Mouse (Mus musculus): Measurements from ENCODE around the gene Tescl. TPM values are rescaled to one million over a fixed set of nuclear protein-coding genes. Genes with fewer than 3 reads are reported as not detected.

The Tescl gene
- not detected in 2 replicates for total RNA-seq (2014; fragmentation: Nextera tagmentation)
- not detected in 2 replicates for total RNA-seq (2017)

DNA sequence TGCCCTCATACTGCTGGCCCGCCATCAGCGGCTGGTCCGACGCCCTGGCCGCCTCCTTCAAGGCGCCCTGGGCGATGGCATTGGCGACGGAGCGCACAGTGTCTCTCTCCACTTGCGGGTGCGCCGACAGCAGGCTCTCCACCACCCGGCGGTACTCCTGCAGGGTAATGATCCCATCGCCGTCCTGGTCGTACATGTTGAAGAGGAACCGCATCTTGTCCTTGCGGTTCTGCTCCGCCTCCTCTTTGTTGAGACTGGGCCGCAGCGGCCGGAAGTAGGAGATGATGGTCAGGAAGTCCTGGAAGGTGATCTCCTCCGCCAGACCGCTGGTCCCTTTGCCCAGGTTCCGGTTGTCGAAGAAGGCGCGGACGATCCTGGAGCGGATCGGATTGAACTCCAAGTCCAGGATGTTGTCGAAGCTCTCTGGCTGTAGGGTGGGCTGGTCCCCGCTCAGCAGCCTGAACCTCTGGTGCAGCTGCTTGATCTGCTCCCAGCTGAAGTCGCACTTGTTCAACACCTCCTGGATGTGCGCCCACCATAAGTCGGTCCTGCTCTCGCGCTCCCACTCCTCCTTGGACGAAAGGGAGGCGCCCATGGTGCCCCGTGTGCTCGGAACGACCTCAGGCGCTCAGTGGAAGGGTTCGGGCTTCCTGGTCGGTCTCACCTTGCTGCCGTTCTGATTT lies at the start of gene Tescl:
Gene Tescl, minus strand, starts transcription at position 633 of the 683 bp plus-strand sequence.
- peak; percentile 72 for ATAC-seq (replicated peaks; ENCODE audit: poor library complexity, severe bottlenecking)

DNA sequence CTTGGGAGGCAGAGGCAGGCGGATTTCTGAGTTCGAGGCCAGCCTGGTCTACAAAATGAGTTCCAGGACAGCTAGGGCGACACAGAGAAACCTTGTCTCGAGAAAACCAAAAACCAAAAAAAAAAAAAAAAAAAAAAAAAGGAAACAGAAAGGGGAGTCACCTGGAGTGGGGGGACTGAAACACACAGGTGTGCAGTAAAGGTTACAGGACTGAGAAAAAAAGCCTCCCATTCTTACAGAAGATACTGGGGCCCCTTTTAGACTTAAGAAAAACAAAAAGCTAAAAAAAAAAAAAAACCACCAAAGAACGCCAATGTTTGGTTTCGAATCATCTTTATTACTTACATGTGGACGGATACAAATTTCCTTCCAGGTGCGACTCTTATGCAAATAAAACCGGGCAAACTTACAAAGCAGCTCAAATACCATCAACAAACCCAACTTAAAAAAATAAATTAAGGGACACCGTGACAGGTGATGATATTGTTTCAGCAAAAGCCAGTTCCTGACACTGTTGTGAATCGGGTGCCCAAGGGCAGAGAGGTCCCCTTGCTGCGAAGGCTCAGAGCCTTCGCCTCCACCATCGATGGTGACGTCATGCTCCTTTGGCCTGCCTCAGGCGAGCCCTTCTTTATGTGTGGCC lies 49.1 kb upstream of the Tescl start:
- no peak for ATAC-seq (replicated peaks; ENCODE audit: poor library complexity, severe bottlenecking)

DNA sequence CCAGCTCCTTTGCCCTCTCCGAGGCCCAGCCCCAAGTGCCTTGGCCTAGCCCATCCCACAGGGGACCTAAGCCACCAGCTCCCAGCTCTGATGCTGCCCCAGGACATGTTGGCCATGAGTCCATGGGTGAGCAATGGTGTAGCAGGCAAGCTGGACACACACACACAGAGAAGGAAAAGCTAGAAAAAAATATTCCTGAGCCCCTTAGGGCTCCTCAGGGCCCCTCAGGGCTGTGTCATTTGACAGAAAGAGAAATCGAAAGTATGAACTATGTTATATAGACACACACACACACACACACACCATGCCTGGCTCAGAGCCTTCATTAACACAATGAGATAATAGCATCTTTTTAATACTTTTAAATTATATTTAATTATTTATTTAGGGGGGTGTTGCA lies 46.6 kb upstream of the Tescl start:
- peak; percentile 4; the same call in 1 of the 2 replicates for ATAC-seq (replicated peaks; ENCODE audit: poor library complexity, severe bottlenecking)

DNA sequence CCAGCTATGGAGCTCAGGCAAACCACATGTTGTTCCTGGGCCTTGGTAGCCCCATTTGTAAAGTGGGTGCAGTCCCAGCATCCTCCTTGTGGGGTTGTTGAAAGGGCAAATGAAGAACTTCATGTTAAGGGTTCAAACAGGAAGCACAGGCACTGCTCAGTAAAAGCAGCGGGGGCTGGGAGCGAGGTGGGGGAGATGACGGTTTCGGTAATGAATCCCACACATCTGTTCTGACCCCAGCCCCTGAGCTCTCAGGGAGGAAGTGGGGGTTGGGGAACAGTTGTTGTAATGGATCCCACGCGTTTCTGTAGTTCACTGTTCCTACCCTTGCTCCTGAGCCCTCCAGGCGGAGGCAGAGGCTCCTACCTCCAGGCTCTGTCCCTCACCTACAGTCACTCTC lies 46.2 kb upstream of the Tescl start:
- peak; percentile 80 for ATAC-seq (replicated peaks; ENCODE audit: poor library complexity, severe bottlenecking)

DNA sequence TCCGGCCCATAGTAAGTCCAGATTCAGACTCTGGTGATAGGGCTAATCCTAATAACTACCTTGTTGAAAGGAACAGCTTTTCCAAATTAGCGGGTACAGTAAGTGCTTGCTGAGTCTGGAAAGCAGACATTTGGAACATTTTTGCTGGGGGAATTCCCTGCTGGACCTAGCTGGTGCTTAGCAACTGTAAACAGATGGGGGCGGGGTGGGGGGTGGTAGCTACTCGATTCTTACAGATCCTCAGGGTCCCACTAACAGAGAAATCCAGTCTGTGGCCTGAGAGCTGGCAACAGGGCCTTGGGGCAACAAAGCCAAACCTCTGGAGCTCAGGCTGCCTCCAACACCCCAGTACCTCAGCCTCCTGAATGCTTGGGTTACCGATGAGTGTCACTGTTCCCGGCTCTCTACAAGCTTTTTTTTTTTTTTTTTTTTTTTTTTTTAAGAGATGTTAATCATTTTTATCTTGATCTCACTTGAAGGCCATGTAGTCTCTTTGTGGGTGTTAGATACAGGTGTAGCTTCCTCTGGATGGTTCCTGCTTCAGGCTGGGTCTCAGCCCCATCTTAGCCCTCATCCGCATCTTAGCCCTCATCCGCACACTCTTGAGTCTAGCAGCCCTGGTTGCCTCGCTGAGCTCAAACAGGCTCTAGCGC lies 44.4 kb upstream of the Tescl start:
- no peak for ATAC-seq (replicated peaks; ENCODE audit: poor library complexity, severe bottlenecking)

DNA sequence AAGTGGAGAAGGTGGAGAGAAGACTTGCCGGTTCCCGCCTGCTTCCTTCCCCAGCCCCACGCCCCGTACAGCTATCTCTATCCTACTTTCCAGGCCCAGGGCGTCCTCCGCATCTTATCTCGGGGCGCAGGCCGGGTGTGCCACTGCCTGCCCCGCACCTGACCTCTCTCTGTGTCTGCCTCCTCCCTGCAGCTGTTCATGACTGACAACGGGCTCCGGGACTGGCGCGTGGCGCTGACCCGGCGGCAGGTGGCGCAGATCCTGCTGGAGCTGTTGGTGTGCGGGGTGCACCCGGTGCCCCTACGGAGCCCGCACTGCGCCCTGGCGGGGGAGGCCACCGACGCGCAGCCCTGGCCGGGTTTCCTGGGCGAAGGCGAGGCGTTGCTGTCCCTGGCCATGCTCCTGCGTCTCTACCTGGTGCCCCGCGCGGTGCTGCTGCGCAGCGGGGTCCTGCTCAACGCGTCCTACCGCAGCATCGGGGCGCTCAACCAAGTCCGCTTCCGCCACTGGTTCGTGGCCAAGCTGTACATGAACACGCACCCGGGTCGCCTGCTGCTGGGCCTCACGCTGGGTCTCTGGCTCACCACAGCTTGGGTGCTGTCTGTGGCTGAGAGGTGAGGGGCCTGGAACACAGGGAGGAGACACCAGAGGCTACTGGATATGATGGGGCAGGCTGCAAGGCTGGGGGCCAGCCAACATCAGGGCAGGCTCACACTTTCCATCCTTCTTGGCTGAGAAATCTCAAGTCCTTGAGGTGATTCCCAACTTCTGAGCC lies 43.5 kb upstream of the Tescl start:
- ATAC-seq (replicated peaks; ENCODE audit: poor library complexity, severe bottlenecking), result no peak

DNA sequence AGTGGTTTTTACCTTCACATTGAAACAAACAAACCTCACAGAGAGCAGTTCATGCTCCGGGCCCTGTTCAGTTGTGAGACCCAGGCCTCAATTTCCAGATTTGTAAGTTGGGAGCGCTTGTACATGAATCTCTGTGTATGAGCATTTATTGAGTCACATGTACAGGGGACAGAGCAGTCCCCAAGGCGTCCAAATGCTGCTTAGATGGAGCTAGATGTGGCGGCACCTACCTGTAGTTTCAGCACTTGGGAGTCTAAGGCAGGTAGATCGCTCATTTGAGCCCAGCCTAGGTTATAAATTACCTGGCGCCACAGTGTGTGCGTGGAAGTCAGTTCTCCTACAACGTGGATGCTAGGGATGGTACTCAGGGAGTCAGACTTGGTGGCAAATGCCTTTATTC lies 42.7 kb upstream of the Tescl start:
- no peak for ATAC-seq (replicated peaks; ENCODE audit: poor library complexity, severe bottlenecking)

DNA sequence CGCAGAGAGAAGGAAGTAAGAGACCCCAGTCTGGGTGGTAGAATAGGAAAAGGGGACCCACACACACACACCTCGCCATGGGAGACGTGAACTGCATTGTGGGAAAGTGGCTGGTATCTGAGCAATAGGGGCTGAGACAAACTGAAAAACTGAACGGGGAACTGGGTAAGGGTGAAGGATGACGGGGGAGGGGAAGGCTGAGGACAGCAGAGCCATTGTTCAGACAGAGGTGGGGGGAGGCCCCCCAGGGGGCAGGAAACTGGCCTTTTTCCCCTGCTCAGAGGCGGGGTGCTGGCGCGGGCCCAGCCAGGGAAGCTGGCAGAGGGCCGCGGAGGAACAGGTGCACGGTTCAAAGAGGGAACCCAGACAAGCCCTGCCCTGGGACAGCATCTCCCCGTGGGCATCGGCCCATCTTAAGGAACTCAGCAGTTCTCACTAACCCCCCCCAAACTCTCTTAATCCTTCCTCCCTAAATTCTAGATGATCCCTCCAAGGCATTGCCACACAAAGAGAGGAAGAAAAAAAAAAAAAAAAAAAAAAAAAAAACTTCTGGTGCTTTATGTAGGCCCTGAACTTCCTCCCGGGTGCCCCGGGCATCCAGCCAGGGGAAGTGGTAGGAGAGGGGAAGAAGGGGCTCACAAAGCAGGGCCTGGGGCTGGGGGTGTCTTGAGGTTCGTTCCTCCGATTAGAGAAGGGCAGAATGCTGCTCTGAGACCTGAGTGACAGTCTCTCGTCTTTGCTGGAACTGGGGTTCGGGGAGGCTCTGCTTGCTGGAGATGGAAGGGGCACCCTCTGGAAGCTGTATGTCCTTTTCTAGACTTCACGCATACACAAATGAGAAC lies 40.0 kb upstream of the Tescl start:
- ATAC-seq (replicated peaks; ENCODE audit: poor library complexity, severe bottlenecking), result peak; percentile 51

DNA sequence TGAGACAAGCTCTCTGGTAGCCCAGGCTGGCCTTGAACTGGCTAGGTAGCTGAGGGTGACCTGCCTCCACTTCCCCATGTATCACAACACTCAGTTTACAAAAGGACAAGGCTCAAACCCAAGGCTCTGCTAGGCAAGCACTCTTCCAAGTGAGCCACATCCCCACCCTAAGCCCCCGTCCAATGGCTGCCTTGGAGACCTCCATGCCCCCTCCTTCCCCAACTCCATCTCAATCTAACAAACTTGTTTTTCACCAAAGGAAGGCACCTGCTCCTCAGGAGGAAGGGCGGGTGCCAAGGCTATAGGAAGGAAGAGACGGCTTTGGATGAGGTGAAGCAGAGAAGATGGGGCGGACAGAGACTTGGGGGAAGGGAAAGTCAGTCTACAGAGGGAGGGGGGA lies 39.0 kb upstream of the Tescl start:
- ATAC-seq (replicated peaks; ENCODE audit: poor library complexity, severe bottlenecking), result no peak

DNA sequence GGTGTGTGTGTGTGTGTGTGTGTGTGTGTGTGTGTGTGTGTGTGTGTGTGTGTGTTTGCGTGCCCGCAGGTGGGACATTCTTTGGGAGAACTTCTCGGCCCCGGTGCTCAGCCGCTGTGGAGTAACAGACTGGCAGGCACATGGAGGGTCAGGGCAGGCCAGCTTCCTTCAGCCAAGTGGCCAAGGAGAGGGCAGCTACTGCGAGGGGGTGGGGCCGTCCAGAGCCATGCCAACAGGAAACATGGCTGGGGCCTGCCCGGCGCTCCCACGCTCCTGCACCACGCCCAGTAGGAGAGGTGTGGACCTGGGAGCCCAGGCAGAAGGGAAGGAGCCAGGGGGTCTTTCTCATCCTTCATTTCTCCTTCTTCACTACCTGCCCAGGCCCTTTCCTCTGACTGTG lies 38.6 kb upstream of the Tescl start:
- no peak; the same call in 1 of the 2 replicates for ATAC-seq (replicated peaks; ENCODE audit: poor library complexity, severe bottlenecking)

DNA sequence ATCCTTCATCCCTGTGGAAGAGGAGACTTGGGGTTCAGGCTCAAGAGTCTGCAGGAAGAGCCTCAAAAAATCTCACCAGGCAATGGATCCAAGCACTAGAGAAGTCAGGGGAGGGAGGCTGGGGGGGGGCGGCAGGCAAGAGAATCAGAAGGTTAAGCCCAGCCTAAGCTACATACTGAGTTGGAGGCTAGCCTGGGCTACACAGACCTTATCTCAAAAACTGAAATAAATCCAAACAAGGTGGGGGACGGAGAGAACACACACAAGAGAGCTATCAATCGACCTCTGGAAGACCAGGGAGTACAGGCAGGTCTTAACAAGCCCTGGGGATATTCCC lies 38.0 kb upstream of the Tescl start:
- ATAC-seq (replicated peaks; ENCODE audit: poor library complexity, severe bottlenecking), result no peak

DNA sequence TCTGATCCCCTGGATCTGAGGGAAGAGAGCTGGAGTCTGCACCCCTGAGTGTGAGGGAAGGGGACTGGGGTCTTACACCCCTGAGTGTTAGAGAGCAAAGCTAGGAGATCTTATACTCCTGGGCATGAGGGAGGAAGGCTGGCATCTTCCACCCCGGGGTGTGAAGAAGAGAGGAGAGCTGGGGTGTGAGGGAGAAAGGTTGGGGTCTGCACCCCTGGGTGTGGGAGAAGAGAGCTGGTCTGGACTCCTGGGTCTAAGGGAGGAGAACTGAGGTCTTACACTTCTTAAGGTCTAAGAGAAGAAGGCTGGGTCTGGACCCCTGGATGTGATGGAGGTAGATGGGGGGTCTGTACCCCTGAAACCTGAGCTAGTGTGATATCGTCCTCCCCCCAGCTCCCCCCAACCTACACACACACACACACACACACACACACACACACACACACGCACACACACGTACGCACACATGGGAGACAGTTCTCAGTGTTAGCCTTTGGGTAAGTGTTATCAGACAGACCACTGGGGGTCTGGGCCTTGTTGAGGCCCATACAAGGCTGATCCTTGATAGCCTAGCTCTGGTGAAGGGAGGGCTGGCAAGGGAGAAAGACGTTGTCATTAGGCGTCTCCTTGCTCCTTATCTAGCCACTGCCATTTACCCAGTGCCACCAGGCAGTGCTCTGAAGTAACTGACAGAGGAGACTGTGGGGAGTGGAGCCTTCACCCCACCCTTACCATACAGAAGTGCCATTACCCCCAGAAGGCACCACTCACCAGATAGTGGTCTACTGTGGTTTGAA lies 37.5 kb upstream of the Tescl start:
- ATAC-seq (replicated peaks; ENCODE audit: poor library complexity, severe bottlenecking), result no peak

DNA sequence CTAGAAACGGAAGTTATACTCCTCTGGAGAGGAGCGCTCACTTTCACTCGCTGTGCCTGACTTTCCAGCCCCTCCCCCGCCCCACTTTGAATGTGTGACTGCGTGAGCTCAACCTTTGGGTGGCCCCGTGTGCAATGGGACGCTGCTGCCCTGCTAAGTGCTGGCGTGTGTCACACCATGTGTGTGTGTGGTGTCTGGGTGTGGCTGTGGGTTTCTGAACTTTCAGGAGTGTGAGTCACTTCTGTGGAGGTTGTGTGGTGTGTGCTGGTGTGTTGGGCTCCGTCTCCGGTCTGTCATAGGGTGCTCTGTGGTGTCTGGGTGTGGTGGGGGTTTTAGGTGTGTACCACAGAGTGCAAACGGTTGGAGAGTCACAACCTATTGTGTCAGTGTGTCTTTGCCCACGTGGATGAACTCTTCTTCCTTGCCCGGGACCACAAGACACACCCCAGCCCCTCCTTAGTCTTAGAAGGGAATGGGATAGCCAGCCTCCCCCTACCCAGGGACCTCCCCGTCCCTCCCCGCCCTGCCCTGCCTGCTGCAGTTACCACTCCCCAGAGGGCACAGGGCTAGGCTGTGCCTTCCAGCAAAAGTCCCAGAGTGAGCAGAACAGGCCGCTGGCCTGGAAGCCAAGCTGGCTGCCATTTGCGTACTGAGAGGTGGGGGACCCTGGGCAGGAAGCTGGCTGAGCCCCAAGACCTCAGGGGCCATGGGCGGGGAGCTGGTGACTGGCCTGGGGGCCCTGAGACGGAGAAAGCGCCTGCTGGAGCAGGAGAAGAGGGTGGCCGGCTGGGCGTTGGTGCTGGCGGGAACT lies 36.2 kb upstream of the Tescl start, which contains the start of gene Kcnn4:
Gene Kcnn4, plus strand, starts transcription at position 533 of the 811 bp plus-strand sequence.
- peak; percentile 40 for ATAC-seq (replicated peaks; ENCODE audit: poor library complexity, severe bottlenecking)

DNA sequence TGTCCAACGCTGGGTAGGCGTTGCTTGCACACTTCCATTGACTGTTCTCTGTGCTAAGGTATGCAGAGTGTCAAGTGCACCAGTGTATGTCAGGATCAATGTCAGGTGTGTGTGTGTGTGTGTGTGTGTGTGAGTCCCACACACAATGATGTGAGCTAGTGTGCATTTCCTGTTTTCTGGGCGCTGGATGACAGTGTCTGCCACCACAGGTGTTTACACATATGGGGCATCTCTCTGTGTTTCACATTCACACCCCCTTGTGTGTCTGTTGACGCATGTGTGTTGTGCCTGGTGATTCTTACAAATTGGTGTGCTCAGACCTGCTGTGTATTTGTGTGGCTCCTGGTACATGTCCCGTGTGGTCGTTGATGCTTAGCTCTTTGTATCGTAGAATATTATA lies 35.2 kb upstream of the Tescl start:
- no peak for ATAC-seq (replicated peaks; ENCODE audit: poor library complexity, severe bottlenecking)

DNA sequence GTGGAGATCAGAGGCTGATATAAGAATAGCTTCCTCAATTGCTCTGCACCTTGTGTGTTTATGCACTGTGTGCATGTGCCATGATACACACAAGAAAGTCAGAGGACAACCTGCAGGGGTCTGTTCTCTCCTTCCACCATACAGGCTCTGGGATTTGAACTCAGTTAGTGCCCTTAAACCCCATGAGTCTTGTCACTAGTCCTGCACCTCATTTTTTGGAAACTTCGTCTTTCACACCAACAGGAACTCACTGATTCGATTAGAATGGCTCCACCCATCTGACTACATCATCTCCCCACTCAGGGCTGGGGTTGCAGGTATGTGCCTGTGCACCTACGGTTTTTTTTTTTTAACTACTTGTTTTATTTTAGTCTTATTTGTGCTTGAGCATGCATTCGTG lies 34.5 kb upstream of the Tescl start:
- no peak for ATAC-seq (replicated peaks; ENCODE audit: poor library complexity, severe bottlenecking)

DNA sequence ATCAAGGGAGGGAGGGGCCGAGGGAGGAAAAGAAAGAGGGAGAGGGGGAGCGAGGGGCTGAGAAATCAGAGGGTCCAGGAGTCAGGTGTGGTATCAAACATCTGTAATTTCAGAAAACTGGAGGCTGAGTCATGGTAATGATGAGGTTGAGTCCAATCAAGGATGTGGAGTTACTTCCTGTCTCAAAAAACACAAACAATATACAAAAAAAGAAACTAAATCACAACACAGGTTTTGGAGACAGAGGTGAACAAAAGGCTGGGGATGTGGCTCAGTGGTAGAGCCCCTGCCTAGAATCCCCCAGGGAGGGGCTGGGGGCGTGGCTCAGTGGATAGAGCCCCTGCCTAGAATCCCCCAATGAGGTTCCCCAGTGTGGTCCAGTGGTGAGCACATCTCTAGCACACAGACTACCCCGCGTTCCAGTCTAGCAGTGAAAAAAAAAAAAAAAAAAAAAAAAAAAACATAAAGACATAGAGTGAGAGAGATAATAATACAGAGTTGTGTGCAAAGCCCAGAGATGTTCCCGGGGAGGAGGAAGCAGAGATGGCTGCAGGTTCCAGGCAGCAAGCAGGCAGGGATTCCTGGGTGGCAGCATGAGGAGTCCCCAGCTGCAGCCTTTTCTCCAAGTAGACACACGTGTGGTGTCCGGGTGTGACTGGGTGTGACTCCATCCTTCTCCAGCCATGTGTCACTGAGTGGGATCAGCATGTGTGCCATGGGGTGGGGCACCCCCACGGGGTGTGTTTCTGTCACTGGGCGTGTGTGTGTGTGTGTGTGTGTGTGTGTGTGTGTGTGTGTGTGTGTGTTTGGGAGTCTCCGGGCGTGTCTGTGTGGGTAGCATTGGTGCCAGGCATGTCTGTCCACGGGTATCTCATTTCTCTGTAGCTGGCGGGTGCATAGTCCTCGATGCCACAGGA lies 33.2 kb upstream of the Tescl start:
- no peak for ATAC-seq (replicated peaks; ENCODE audit: poor library complexity, severe bottlenecking)

DNA sequence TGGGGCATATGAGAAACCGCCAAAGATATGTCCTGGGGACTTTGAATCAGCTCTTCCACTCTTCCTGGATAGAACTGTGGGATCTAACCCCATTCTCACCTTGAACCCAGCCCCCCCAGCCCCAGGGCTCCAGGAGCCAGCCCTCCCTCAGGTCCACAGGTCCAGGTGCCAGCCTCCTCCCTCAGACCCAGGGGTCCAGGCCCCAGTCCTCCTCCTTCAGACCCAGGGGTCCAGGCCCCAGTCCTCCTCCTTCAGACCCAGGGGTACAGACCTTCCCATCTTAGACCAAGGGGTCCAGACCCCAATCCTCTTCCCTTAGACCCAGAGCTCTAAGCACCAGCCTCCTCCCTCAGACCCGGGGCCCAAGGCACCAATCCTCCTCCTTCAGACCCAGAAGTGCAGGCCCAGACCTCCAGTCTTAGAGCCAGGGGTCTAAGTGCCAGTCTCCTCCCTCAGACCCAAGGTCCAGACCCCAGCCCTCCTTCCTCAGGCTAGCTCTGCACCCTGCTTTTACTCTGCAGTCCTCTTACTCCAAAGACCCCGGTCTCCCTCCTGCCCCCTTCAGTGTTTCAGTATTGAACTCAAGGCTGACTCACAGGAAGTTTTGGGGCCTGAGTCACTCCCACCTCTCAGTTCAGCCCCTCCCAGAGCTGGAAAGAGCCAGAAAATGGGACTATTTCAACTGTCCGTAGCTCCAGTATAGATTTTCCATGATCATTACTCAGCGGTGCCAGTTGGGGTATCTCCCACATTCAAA lies 31.7 kb upstream of the Tescl start:
- ATAC-seq (replicated peaks; ENCODE audit: poor library complexity, severe bottlenecking), result no peak

Measured in granulocyte monocyte progenitor cell, adult 5-6 weeks (primary cell).